Mouse (Mus musculus) MEL (cell line): Measurements from ENCODE around the gene Gm136.

Experiments used
- CTCF ChIP-seq, 3 experiments: IDR thresholded peaks in 2 of 3; conservative IDR thresholded peaks in 1 of 3; 2 replicates each; pipeline ENCODE4 v1.5.1; 2011 to 2012; ENCODE audit warnings: low read length in 3 of 3, low read depth in 2 of 3, mild to moderate bottlenecking in 2 of 3, improper control_type of control experiment in 1 of 3, inconsistent platforms in 1 of 3, mixed read lengths in 1 of 3, moderate library complexity in 1 of 3; ENCODE audit not compliant: control insufficient read depth in 1 of 3, insufficient read depth in 1 of 3, poor library complexity in 1 of 3, severe bottlenecking in 1 of 3
- E2F4 ChIP-seq: IDR thresholded peaks from 2 replicates; pipeline ENCODE4 v1.6.1; 2011; ENCODE audit warnings: low read depth, low read length, improper control_type of control experiment, borderline replicate concordance
- EP300 ChIP-seq, 2 experiments: IDR thresholded peaks; 2 replicates each; pipeline ENCODE4 v1.6.1; 2011; ENCODE audit warnings: improper control_type of control experiment in 2 of 2, low read length in 2 of 2, low read depth in 1 of 2, mild to moderate bottlenecking in 1 of 2
- MAX ChIP-seq: IDR thresholded peaks from 2 replicates; pipeline ENCODE4 v1.6.1; 2011; ENCODE audit warnings: low read length, improper control_type of control experiment
- POLR2A ChIP-seq, 2 experiments: IDR thresholded peaks; 2 replicates each; pipeline ENCODE4 v1.6.1; 2011 to 2012; ENCODE audit warnings: low read length in 2 of 2, mild to moderate bottlenecking in 2 of 2, control low read depth in 1 of 2, improper control_type of control experiment in 1 of 2, low read depth in 1 of 2, moderate library complexity in 1 of 2; ENCODE audit not compliant: control insufficient read depth in 1 of 2, insufficient read depth in 1 of 2, poor library complexity in 1 of 2
- SIN3A ChIP-seq: IDR thresholded peaks from 2 replicates; pipeline ENCODE4 v1.6.1; 2012; ENCODE audit warnings: low read length, improper control_type of control experiment, inconsistent platforms
- SMC3 ChIP-seq: IDR thresholded peaks from 2 replicates; pipeline ENCODE4 v1.6.1; 2011; ENCODE audit warnings: low read depth, low read length, improper control_type of control experiment
- USF2 ChIP-seq, 2 experiments: IDR thresholded peaks; 2 replicates each; pipeline ENCODE4 v1.6.1; 2011 to 2012; ENCODE audit warnings: improper control_type of control experiment in 2 of 2, low read length in 2 of 2, borderline replicate concordance in 1 of 2, inconsistent platforms in 1 of 2, low read depth in 1 of 2, mild to moderate bottlenecking in 1 of 2; ENCODE audit not compliant: insufficient read depth in 1 of 2
- ZNF384 ChIP-seq: IDR thresholded peaks from 2 replicates; pipeline ENCODE4 v1.6.1; 2012; ENCODE audit warnings: low read depth, mild to moderate bottlenecking, inconsistent platforms, low read length, improper control_type of control experiment

- TF ChIP-seq EP300 (IDR thresholded peaks at IDR 0.05; ENCODE audit: low read depth in 1 of 2, low read length in 2 of 2) (no peak), USF2 (IDR thresholded peaks at IDR 0.05; ENCODE audit: borderline replicate concordance in 1 of 2, insufficient read depth in 1 of 2, low read depth in 1 of 2, low read length in 2 of 2) (no peak), SIN3A (no peak), CTCF (IDR thresholded peaks at IDR 0.05 in 2 of 3, conservative IDR thresholded peaks at IDR 0.05 in 1 of 3; ENCODE audit: control insufficient read depth in 1 of 3, insufficient read depth in 1 of 3, low read depth in 2 of 3, low read length in 3 of 3, poor library complexity in 1 of 3, severe bottlenecking in 1 of 3) (no peak), SMC3 (no peak), ZNF384 (no peak), POLR2A (IDR thresholded peaks at IDR 0.05; ENCODE audit: control insufficient read depth in 1 of 2, insufficient read depth in 1 of 2, low read depth in 1 of 2, low read length in 2 of 2, poor library complexity in 1 of 2) (no peak), MAX (no peak), E2F4 (no peak)
Observed at GRCm38 (mm10) chr4:34785646-34786045, 29.6 kb upstream of the Gm136 start.
